Mouse (Mus musculus) lung, embryonic 16.5 days (tissue): Measurements from ENCODE around the gene Pak1ip1. TPM values are rescaled to one million over a fixed set of nuclear protein-coding genes. Genes with fewer than 3 reads are reported as not detected.

Experiments
- ATAC-seq: fragments of 200-750 bp; cut with Nextera tagmentation; 2 replicates; pipeline ENCODE4 v1.8.0; 2017; ENCODE audit warnings: low read depth, mild to moderate bottlenecking, moderate library complexity
- H3K27ac ChIP-seq: fragments of 300-500 bp; sonication (generic); 2 replicates; pipeline ENCODE4 v1.5.1; 2014; ENCODE audit warnings: mild to moderate bottlenecking, control low read depth, low read length
- H3K27me3 ChIP-seq: fragments of 300-500 bp; sonication (generic); 2 replicates; pipeline ENCODE4 v1.6.1; 2014; ENCODE audit warnings: low read depth, low read length, mixed read lengths; ENCODE audit not compliant: control insufficient read depth, insufficient read depth
- H3K36me3 ChIP-seq: fragments of 300-500 bp; sonication (generic); 2 replicates; pipeline ENCODE4 v1.6.1; 2014; ENCODE audit warnings: low read length; ENCODE audit not compliant: control insufficient read depth, insufficient read depth
- H3K4me1 ChIP-seq: fragments of 300-500 bp; sonication (generic); replicated peaks from 2 replicates; pipeline ENCODE4 v1.6.1; 2014; ENCODE audit warnings: low read length, mixed read lengths; ENCODE audit not compliant: control insufficient read depth, insufficient read depth
- H3K4me2 ChIP-seq: fragments of 300-500 bp; sonication (generic); 2 replicates; pipeline ENCODE4 v1.6.1; 2014; ENCODE audit warnings: low read depth, low read length, control low read depth
- H3K4me3 ChIP-seq: fragments of 300-500 bp; sonication (generic); 2 replicates; pipeline ENCODE4 v1.5.1; 2014; ENCODE audit warnings: mild to moderate bottlenecking, low read length, control low read depth
- H3K9ac ChIP-seq: fragments of 300-500 bp; sonication (generic); 2 replicates; pipeline ENCODE4 v1.6.1; 2014; ENCODE audit warnings: low read length, control low read depth
- H3K9me3 ChIP-seq: fragments of 300-500 bp; sonication (generic); 2 replicates; pipeline ENCODE4 v1.6.1; 2016; ENCODE audit warnings: low read length; ENCODE audit not compliant: control insufficient read depth
- WGBS: fragments of 180-500 bp; shearing (Covaris S2); extraction: QIAGEN DNeasy Blood & Tissue Kit; methylation state at CpG from one replicate; pipeline ENCODE4 v1.1.7; 2014; 5-methylcytosine and 5-hydroxymethylcytosine counted together
- polyA plus RNA-seq: library from polyadenylated mRNA; unstranded; fragments of >200 nt; fragmentation: Nextera tagmentation; extraction: Ambion mirVana; gene quantifications from 2 replicates; pipeline ENCODE4 v1.2.1, GENCODE M21; 2015

The Pak1ip1 gene
- polyA plus RNA-seq = 60.6 and 62.2 TPM in 2 replicates

DNA sequence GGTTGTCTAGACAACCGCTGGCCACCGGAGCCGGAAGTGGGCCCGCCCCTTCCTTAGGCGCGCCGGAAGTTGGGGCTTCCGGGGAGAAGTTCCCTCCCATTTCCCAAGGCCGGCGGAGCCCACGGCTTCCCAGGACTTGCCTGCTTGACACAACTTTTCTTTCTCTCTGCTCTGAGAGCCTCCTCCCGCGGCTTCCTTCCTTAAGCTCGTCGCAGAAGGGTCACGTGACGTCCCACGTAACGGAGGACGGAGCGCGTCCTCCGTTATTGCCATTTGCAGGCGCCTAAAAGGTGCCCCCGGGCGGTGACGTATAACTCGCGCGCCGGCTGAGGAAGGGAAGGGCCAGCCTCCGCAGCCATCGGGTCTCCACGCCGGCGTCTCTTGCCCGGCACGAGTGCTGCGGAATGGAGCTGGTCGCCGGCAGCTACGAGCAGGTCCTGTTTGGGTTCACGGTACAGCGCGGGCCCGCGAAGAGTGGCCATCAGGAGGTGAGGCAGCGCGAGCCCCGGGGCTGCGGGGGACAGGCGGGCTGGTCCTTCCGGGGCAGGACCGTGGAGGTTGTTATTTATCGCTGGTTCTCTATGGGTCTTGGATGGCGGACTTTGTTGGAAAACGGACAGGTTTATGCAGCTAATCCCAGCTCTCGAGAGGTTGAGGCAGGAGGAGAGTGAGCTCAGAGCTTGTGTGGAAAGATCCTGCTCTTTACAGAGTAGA, at the start of gene Pak1ip1:
Gene Pak1ip1, plus strand, starts transcription at position 98 of the 714 bp plus-strand sequence.
- H3K9me3 ChIP-seq = no peaks in the 10 kb centered on the region
- ATAC-seq = peak; percentile 97
- H3K4me3 ChIP-seq = peak within 1 kb of the TSS; percentile 86
- H3K36me3 ChIP-seq = peaks cover 9% of the 10 kb centered on the region
- WGBS = under 1% methylated on average over 58 of the region's 58 CpGs
- peak within 1 kb of the TSS; percentile 100 for H3K27ac ChIP-seq
- peak within 1 kb of the TSS; percentile 87 for H3K4me2 ChIP-seq
- H3K9ac ChIP-seq = peak within 1 kb of the TSS; percentile 85
- H3K27me3 ChIP-seq = no peaks in the 10 kb centered on the region
- peaks cover 7% of the 10 kb centered on the region for H3K4me1 ChIP-seq

DNA sequence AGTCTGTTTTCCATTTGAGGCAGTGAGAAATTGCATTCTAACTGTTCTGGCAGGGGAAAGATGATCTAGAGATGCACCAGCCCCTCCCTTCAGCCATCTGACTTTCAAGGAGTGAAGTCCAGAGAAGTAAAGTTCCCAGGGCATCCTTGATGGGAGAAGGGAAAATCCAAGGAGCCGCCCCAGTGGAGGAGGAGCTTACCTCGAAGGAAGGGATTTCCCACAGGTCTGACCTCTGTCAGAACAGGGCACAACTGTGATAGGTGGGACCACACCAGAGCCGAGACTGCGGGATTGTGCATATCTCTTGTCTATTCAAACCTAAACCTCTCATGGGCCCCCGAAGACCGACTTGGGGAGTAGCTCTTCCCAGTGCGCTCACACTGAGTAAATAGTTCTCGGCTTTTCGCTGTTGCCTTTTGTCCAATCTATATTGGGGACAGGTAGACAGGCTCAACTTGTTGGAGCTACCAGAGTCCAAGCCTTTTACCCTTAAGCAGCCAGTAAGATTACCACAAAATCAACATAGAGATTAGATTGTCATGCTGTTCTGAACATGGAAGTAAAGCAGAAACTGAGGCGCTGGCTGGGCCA, 49.3 kb upstream of the Pak1ip1 start:
- ATAC-seq = no peak
- 67% methylated on average over 10 of the region's 10 CpGs for whole genome bisulfite sequencing
- Histone ChIP-seq H3K27me3 (no peaks in the 10 kb centered on the region), H3K4me2 (no peak overlapping the region), H3K9me3 (no peaks in the 10 kb centered on the region), H3K27ac (no peak overlapping the region), H3K4me3 (no peak overlapping the region), H3K9ac (no peak overlapping the region), H3K36me3 (no peaks in the 10 kb centered on the region), H3K4me1 (0 out of 2 replicates have a peak, but pooled peaks cover 2% of the 10 kb centered on the region)

DNA sequence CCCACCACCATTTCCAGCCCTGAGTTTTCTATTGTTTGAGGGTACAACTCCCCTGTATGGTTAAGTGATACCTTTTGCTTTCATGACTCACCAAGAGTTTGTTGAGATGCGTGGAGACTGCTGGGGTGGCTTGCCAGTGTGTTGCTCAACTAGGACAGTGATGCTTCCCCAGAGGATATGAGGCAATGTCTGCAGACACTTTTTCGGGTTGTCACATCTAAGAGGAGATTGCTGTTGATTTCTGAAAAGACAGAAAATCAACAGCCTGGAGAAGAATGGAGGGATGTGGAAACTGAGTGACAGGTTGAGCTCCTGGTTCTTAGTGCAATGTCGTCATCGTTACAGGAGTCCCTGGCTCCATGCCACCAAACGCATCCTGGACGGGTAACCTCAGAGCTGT, 47.6 kb upstream of the Pak1ip1 start:
- ATAC-seq = no peak
- WGBS = 47% methylated on average over 6 of the region's 6 CpGs
- H3K4me1 ChIP-seq = no peaks in the 10 kb centered on the region
- H3K9me3 ChIP-seq = no peaks in the 10 kb centered on the region
- H3K27me3 ChIP-seq = no peaks in the 10 kb centered on the region
- no peak overlapping the region for H3K4me3 ChIP-seq
- H3K27ac ChIP-seq = no peak overlapping the region
- no peak overlapping the region for H3K9ac ChIP-seq
- no peak overlapping the region for H3K4me2 ChIP-seq
- no peaks in the 10 kb centered on the region for H3K36me3 ChIP-seq

DNA sequence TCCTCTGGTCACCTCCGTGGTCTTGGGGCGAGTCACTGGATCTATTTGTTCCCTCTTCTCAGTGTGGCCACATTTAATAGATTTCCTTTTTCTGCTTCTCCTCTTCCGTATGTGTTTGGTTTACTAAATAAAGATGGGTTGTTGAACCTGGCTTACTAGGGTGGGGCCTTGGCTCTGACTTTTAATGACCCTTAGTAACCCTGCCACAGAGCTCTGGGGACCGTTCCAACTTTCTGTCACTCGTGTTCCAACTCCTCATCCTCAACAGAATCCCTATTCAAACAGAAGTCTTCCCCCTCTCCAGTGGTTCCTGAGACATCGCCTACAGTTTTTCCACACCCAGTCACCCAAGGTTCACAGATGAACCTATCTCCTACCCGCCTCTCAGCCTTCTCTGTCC, 45.0 kb upstream of the Pak1ip1 start:
- no peak; the same call in 1 of the 2 replicates for ATAC-seq
- 65% methylated on average over 7 of the region's 7 CpGs for WGBS
- H3K9me3 ChIP-seq = no peaks in the 10 kb centered on the region
- no peaks in the 10 kb centered on the region for H3K27me3 ChIP-seq
- H3K4me3 ChIP-seq = no peak overlapping the region
- H3K4me1 ChIP-seq = no peaks in the 10 kb centered on the region
- no peak overlapping the region for H3K27ac ChIP-seq
- no peak overlapping the region for H3K9ac ChIP-seq
- no peaks in the 10 kb centered on the region for H3K36me3 ChIP-seq
- H3K4me2 ChIP-seq = no peak overlapping the region

GRCm38 (mm10) chr13:40967609-40968008, 33.2 kb upstream of the Pak1ip1 start:
- 90% methylated on average over 10 of the region's 10 CpGs for whole genome bisulfite sequencing
- Histone ChIP-seq H3K9ac (no peak overlapping the region), H3K4me1 (no peaks in the 10 kb centered on the region), H3K9me3 (no peaks in the 10 kb centered on the region), H3K4me3 (no peak overlapping the region), H3K4me2 (no peak overlapping the region), H3K27me3 (no peaks in the 10 kb centered on the region), H3K36me3 (no peaks in the 10 kb centered on the region), H3K27ac (no peak overlapping the region)
- no peak for ATAC-seq

- Histone ChIP-seq H3K36me3 (no peaks in the 10 kb centered on the region), H3K27me3 (no peaks in the 10 kb centered on the region), H3K9me3 (no peaks in the 10 kb centered on the region), H3K4me1 (no peaks in the 10 kb centered on the region), H3K27ac (no peak overlapping the region), H3K9ac (no peak overlapping the region), H3K4me2 (no peak overlapping the region), H3K4me3 (no peak overlapping the region)
- WGBS = 47% methylated on average over 5 of the region's 5 CpGs
- ATAC-seq = no peak
Observed at GRCm38 (mm10) chr13:40968564-40968963, 32.3 kb upstream of the Pak1ip1 start.

GRCm38 (mm10) chr13:40969761-40970390, 30.9 kb upstream of the Pak1ip1 start:
- no peaks in the 10 kb centered on the region for H3K36me3 ChIP-seq
- no peaks in the 10 kb centered on the region for H3K27me3 ChIP-seq
- H3K4me2 ChIP-seq = no peak overlapping the region
- no peak overlapping the region for H3K27ac ChIP-seq
- H3K9me3 ChIP-seq = no peaks in the 10 kb centered on the region
- WGBS = 85% methylated on average over 4 of the region's 4 CpGs
- H3K4me3 ChIP-seq = no peak overlapping the region
- H3K9ac ChIP-seq = no peak overlapping the region
- H3K4me1 ChIP-seq = no peaks in the 10 kb centered on the region
- ATAC-seq = no peak

- no peak overlapping the region for H3K27ac ChIP-seq
- no peak overlapping the region for H3K9ac ChIP-seq
- no peaks in the 10 kb centered on the region for H3K27me3 ChIP-seq
- no peaks in the 10 kb centered on the region for H3K4me1 ChIP-seq
- ATAC-seq = no peak
- no peaks in the 10 kb centered on the region for H3K9me3 ChIP-seq
- H3K36me3 ChIP-seq = no peaks in the 10 kb centered on the region
- no peak overlapping the region for H3K4me3 ChIP-seq
- 69% methylated on average over 5 of the region's 5 CpGs for WGBS
- no peak overlapping the region for H3K4me2 ChIP-seq
Observed at GRCm38 (mm10) chr13:40971261-40971660, 29.6 kb upstream of the Pak1ip1 start.

DNA sequence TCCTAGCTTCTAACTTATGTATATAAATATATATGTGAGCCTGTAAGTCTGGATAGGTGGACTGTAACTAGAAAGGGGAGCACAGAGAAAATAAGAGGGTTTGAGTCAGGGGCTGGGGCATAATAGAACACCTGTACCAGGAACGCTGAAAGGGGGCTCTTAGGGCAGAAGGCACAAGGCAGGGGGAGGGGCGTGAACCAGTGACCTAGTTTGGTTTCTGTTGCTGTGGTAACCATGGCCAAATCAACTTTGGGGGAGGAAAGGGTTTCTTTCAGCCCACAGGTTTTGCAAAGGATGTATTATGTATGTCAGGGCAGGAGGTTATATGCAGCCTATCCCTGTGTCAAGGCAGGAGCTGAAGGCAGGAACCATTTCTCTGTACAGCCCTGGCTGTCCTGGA, 29.0 kb upstream of the Pak1ip1 start:
- no peaks in the 10 kb centered on the region for H3K4me1 ChIP-seq
- no peaks in the 10 kb centered on the region for H3K27me3 ChIP-seq
- no peak for ATAC-seq
- no peak overlapping the region for H3K27ac ChIP-seq
- H3K9ac ChIP-seq = no peak overlapping the region
- H3K9me3 ChIP-seq = no peaks in the 10 kb centered on the region
- no peaks in the 10 kb centered on the region for H3K36me3 ChIP-seq
- no peak overlapping the region for H3K4me2 ChIP-seq
- H3K4me3 ChIP-seq = no peak overlapping the region
- WGBS = 84% methylated on average over 2 of the region's 2 CpGs
